Mouse (Mus musculus) stomach, embryonic 14.5 days (tissue): ENCODE results near the gene Gm3317. TPM values are rescaled to one million over a fixed set of nuclear protein-coding genes. Genes with fewer than 3 reads are reported as not detected.
"Not testable (repeated sequence)": the region's sequence is repeated elsewhere in the genome, so short reads cannot be mapped to it uniquely, and the experiment has no call there.

ENCODE experiments used
- ATAC-seq: fragments of 200-750 bp; cut with Nextera tagmentation; 2 replicates; pipeline ENCODE4 v1.8.0; 2017; ENCODE audit warnings: low read depth, moderate TSS enrichment; ENCODE audit not compliant: insufficient number of reproducible peaks, insufficient read depth, low FRiP score
- H3K27ac ChIP-seq: fragments of 300-500 bp; sonication (generic); 2 replicates; pipeline ENCODE4 v1.5.1; 2014; ENCODE audit warnings: mild to moderate bottlenecking, low read length, moderate library complexity, mixed read lengths
- H3K27me3 ChIP-seq: fragments of 300-500 bp; sonication (generic); 2 replicates; pipeline ENCODE4 v1.6.1; 2014; ENCODE audit warnings: low read length, control low read depth, mixed read lengths; ENCODE audit not compliant: control insufficient read depth, insufficient read depth
- H3K36me3 ChIP-seq: fragments of 300-500 bp; sonication (generic); 2 replicates; pipeline ENCODE4 v1.6.1; 2014; ENCODE audit warnings: mild to moderate bottlenecking, control low read depth, low read length, moderate library complexity, mixed read lengths; ENCODE audit not compliant: control insufficient read depth, insufficient read depth
- H3K4me1 ChIP-seq: fragments of 300-500 bp; sonication (generic); 2 replicates; pipeline ENCODE4 v1.6.1; 2014; ENCODE audit warnings: low read length, control low read depth, mixed read lengths; ENCODE audit not compliant: control insufficient read depth, insufficient read depth
- H3K4me2 ChIP-seq: fragments of 300-500 bp; sonication (generic); replicated peaks from 2 replicates; pipeline ENCODE4 v1.6.1; 2014; ENCODE audit warnings: low read depth, low read length, control low read depth
- H3K4me3 ChIP-seq: fragments of 300-500 bp; sonication (generic); 2 replicates; pipeline ENCODE4 v1.5.1; 2014; ENCODE audit warnings: low read depth, low read length, control low read depth
- H3K9ac ChIP-seq: fragments of 300-500 bp; sonication (generic); replicated peaks from 2 replicates; pipeline ENCODE4 v1.6.1; 2014; ENCODE audit warnings: low read depth, mild to moderate bottlenecking, control low read depth, low read length, moderate library complexity, mixed read lengths
- H3K9me3 ChIP-seq: fragments of 300-500 bp; sonication (generic); 2 replicates; pipeline ENCODE4 v1.6.1; 2016; ENCODE audit warnings: low read depth, low read length, control low read depth; ENCODE audit not compliant: control insufficient read depth
- WGBS: fragments of 180-500 bp; shearing (Covaris S2); extraction: QIAGEN DNeasy Blood & Tissue Kit; methylation state at CpG from one replicate; pipeline ENCODE4 v1.1.7; 2014; 5-methylcytosine and 5-hydroxymethylcytosine counted together
- polyA plus RNA-seq: library from polyadenylated mRNA; unstranded; fragments of >200 nt; fragmentation: Nextera tagmentation; extraction: Ambion mirVana; gene quantifications from 2 replicates; pipeline ENCODE4 v1.2.1, GENCODE M21; 2014

Gene Gm3317
- not detected in 2 replicates for polyA plus RNA-seq

GRCm38 (mm10) chr14:5164235-5164634, at the start of gene Gm3317:
Gene Gm3317, plus strand, starts transcription at chr14:5164535.
- H3K9ac ChIP-seq, ATAC-seq, H3K9me3 ChIP-seq, H3K4me2 ChIP-seq, H3K27ac ChIP-seq, H3K4me3 ChIP-seq, H3K4me1 ChIP-seq, H3K36me3 ChIP-seq, H3K27me3 ChIP-seq: not testable (repeated sequence)
- no CpG with 5 or more reads among the region's 1 CpGs for WGBS

DNA sequence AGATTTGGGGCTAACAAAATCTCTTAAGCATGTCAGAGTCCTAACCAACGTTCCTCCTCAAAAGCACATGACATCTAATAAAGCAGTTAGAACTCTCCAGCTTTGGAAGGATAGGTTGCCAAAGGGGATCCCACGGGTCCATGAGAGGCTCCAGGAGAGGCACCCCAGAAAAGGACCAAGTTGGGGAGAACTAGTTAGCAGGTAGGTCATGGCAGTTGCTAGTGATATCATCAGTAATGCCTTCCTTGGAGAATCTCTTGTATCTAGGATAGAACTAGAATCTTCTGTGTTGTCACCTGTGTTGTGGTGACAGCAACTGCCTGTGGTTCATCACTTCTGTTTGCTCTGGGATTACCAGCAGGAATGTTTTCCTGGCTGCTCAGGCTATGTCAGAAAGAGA, 33.1 kb upstream of the Gm3317 start, which contains the start of gene Gm8279:
Gene Gm8279 (plus strand): TSS at position 301 of the 400 bp plus-strand sequence.
- H3K27me3 ChIP-seq, H3K4me3 ChIP-seq, H3K9me3 ChIP-seq, H3K4me1 ChIP-seq, H3K9ac ChIP-seq, H3K4me2 ChIP-seq, H3K36me3 ChIP-seq, ATAC-seq, H3K27ac ChIP-seq: not testable (repeated sequence)
- 71% methylated on average over 2 of the region's 2 CpGs for WGBS

- H3K4me3 ChIP-seq, H3K4me2 ChIP-seq, H3K27ac ChIP-seq, H3K9me3 ChIP-seq, ATAC-seq, H3K36me3 ChIP-seq, H3K4me1 ChIP-seq, H3K9ac ChIP-seq, H3K27me3 ChIP-seq: not testable (repeated sequence)
- no CpG with 5 or more reads among the region's 3 CpGs for WGBS
Observed at GRCm38 (mm10) chr14:5185493-5185892, 21.2 kb downstream of the Gm3317 start, which contains the start of gene Gm8271. Gene Gm8271, plus strand, starts transcription at chr14:5185793.

Other genes starting within 250 kb of the Gm3317 start
- not detected in 2 replicates for gene Gm8297, start 180.6 kb upstream of the Gm3317 start, polyA plus RNA-seq
- gene Gm3298, start 148.6 kb upstream of the Gm3317 start, polyA plus RNA-seq: 0.82 TPM in 1 of 2 replicates, not detected in the other
- gene 4930555G01Rik, start 113.9 kb upstream of the Gm3317 start, polyA plus RNA-seq: not detected in 2 replicates
- gene Gm8281, start 93.5 kb upstream of the Gm3317 start, polyA plus RNA-seq: 2.5 and 2.6 TPM in 2 replicates
- not detected in 2 replicates for gene Gm8279, start 33.0 kb upstream of the Gm3317 start, polyA plus RNA-seq
- gene Gm8271, start 21.3 kb downstream of the Gm3317 start, polyA plus RNA-seq: not detected in 2 replicates
- gene Gm3526, start 96.0 kb downstream of the Gm3317 start, polyA plus RNA-seq: not detected in 2 replicates
- not detected in 2 replicates for gene Gm3542, start 170.4 kb downstream of the Gm3317 start, polyA plus RNA-seq
- gene Gm3500, start 224.5 kb downstream of the Gm3317 start, polyA plus RNA-seq: not detected in 2 replicates